Mouse (Mus musculus): ENCODE data around the gene Krt16.

GRCm38 (mm10) chr11:100203448-100203847 is 45.3 kb downstream of the Krt16 start:
- TF ChIP-seq CTCF (IDR thresholded peaks at IDR 0.05): no peak
- no peak for TF ChIP-seq POLR2A (IDR thresholded peaks at IDR 0.05; ENCODE audit: insufficient read depth, low read depth, low read length)
- TF ChIP-seq EP300 (IDR thresholded peaks at IDR 0.05; ENCODE audit: insufficient read depth, low read depth, low read length): no peak

All from heart, adult 2 months (tissue).